Mouse (Mus musculus) layer of hippocampus, adult 2 months (tissue): ENCODE data around the gene Mrpl38. TPM values are rescaled to one million over a fixed set of nuclear protein-coding genes. Genes with fewer than 3 reads are reported as not detected.

Experiments used
- DNase-seq, 2 experiments: peaks; one replicate each; pipeline ENCODE4 v3.0.0; 2022; ENCODE audit warnings: low spot score in 2 of 2
- H3K27ac ChIP-seq: fragments of 200-600 bp; 2 replicates; pipeline ENCODE4 v1.8.1; 2022
- H3K4me3 ChIP-seq: fragments of 200-600 bp; 2 replicates; pipeline ENCODE4 v1.8.1; 2022; ENCODE audit warnings: mild to moderate bottlenecking
- CTCF ChIP-seq: fragments of 200-600 bp; conservative IDR thresholded peaks from 2 replicates; pipeline ENCODE4 v1.8.1; 2022; ENCODE audit warnings: antibody characterized with exemption, mild to moderate bottlenecking, moderate library complexity
- total RNA-seq, 2 experiments: library from RNA; stranded (reverse); gene quantifications; 2 replicates each; pipeline ENCODE4 v1.2.3; 2021

Gene Mrpl38
- total RNA-seq, 2 experiments from 2014 or later: 64.6 to 66.8 TPM

GRCm38 (mm10) chr11:116089545-116089944 lies 49.1 kb downstream of the Mrpl38 start:
- no peak for DNase-seq
- Histone ChIP-seq H3K27ac (no peak overlapping the region), H3K4me3 (no peak overlapping the region)
- no peak for TF ChIP-seq CTCF

- no peak for DNase-seq
- Histone ChIP-seq H3K4me3 (no peak overlapping the region), H3K27ac (no peak overlapping the region)
- TF ChIP-seq CTCF: peak; percentile 64
Measured at GRCm38 (mm10) chr11:116088741-116089394, 49.8 kb downstream of the Mrpl38 start.

- no peak for TF ChIP-seq CTCF
- Histone ChIP-seq H3K27ac (no peak overlapping the region), H3K4me3 (no peak overlapping the region)
- DNase-seq: no peak
Measured at GRCm38 (mm10) chr11:116088188-116088587, 50.5 kb downstream of the Mrpl38 start.

- peak; percentile 91 for TF ChIP-seq CTCF
- peak; percentile 81 to 85 for DNase-seq
- H3K27ac ChIP-seq: peak overlapping the region; percentile 93
- H3K4me3 ChIP-seq: peak overlapping the region; percentile 69
Measured at GRCm38 (mm10) chr11:116087194-116088130, 51.2 kb downstream of the Mrpl38 start.

GRCm38 (mm10) chr11:116086258-116087193 lies 52.1 kb downstream of the Mrpl38 start, which contains the start of gene Wbp2:
Wbp2 (minus strand) TSS chr11:116086995.
- Histone ChIP-seq H3K27ac (peak within 1 kb of the TSS; percentile 93), H3K4me3 (peak within 1 kb of the TSS; percentile 69)
- DNase-seq: peak; percentile 94 to 99
- peak; percentile 61 for TF ChIP-seq CTCF

GRCm38 (mm10) chr11:116084166-116084565 lies 54.5 kb downstream of the Mrpl38 start:
- TF ChIP-seq CTCF: no peak
- Histone ChIP-seq H3K27ac (no peak overlapping the region), H3K4me3 (no peak overlapping the region)
- DNase-seq: no peak

GRCm38 (mm10) chr11:116083096-116083672 lies 55.5 kb downstream of the Mrpl38 start:
- H3K27ac ChIP-seq: 0 out of 2 replicates have a peak overlapping the region, but pooled peaks have one; percentile 2
- DNase-seq: no peak
- no peak for TF ChIP-seq CTCF
- H3K4me3 ChIP-seq: no peak overlapping the region

Other genes with a start within 250 kb of the Mrpl38 start
- 1 to 10 TPM in 1 of 2 experiments, under 1 TPM in 1; 0.54 to 1.3 TPM for gene Smim5, start 238.9 kb downstream of the Mrpl38 start, total RNA-seq
- gene Smim6, start 226.9 kb downstream of the Mrpl38 start, total RNA-seq: not detected
- 10 to 100 TPM; 40.8 to 47.0 TPM for gene Sap30bp, start 205.6 kb downstream of the Mrpl38 start, total RNA-seq
- gene Recql5, start 205.4 kb downstream of the Mrpl38 start, total RNA-seq: 10 to 100 TPM; 36.6 to 39.3 TPM
- gene Itgb4, start 164.2 kb downstream of the Mrpl38 start, total RNA-seq: 1 to 10 TPM; 6.4 to 6.6 TPM
- 10 to 100 TPM; 13.3 to 13.5 TPM for gene Galk1, start 126.1 kb downstream of the Mrpl38 start, total RNA-seq
- 100 to 1,000 TPM; 285 to 322 TPM for gene H3f3b, start 110.9 kb downstream of the Mrpl38 start, total RNA-seq
- gene Unk, start 108.5 kb downstream of the Mrpl38 start, total RNA-seq: 10 to 100 TPM; 26.3 to 30.8 TPM
- gene Unc13d, start 60.9 kb downstream of the Mrpl38 start, total RNA-seq: 1 to 10 TPM; 1.3 to 2.1 TPM
- gene Wbp2, start 51.9 kb downstream of the Mrpl38 start, total RNA-seq: 100 to 1,000 TPM; 417 to 440 TPM
- 1 to 10 TPM; 4.6 to 7.2 TPM for gene Trim47, start 11.7 kb downstream of the Mrpl38 start, total RNA-seq
- 1 to 10 TPM; 6.9 to 7.7 TPM for gene Trim65, start 7.7 kb downstream of the Mrpl38 start, total RNA-seq
- gene Fbf1, start 29.3 kb upstream of the Mrpl38 start, total RNA-seq: 10 to 100 TPM; 91.6 to 96.4 TPM
- gene Ten1, start 60.0 kb upstream of the Mrpl38 start, total RNA-seq: 10 to 100 TPM; 39.6 to 40.1 TPM
- gene Acox1, start 60.2 kb upstream of the Mrpl38 start, total RNA-seq: 100 to 1,000 TPM; 124 to 126 TPM
- gene Evpl, start 99.2 kb upstream of the Mrpl38 start, total RNA-seq: under 1 TPM; 0.67 to 0.93 TPM
- gene Srp68, start 135.3 kb upstream of the Mrpl38 start, total RNA-seq: 10 to 100 TPM; 63.7 to 64.1 TPM
- not detected for gene Galr2, start 142.1 kb upstream of the Mrpl38 start, total RNA-seq
- 10 to 100 TPM; 83.2 to 94.8 TPM for gene Exoc7, start 168.4 kb upstream of the Mrpl38 start, total RNA-seq
- 1 to 10 TPM; 4.3 to 5.9 TPM for gene Foxj1, start 196.5 kb upstream of the Mrpl38 start, total RNA-seq